Mouse (Mus musculus) ovary, postnatal 36 days (tissue): ENCODE measurements around the gene Cnksr3.

Experiments
- DNase-seq: peaks from one replicate; pipeline ENCODE4 v3.0.0; 2022; ENCODE audit warnings: low spot score, mixed read lengths

Gene Cnksr3

GRCm38 (mm10) chr10:7211696-7212482, at the start of gene Cnksr3:
Gene Cnksr3 (minus strand): TSS chr10:7212237.
- peak; percentile 96 for DNase-seq

GRCm38 (mm10) chr10:7260166-7261108, 48.4 kb upstream of the Cnksr3 start:
- DNase-seq, result no peak

DNA sequence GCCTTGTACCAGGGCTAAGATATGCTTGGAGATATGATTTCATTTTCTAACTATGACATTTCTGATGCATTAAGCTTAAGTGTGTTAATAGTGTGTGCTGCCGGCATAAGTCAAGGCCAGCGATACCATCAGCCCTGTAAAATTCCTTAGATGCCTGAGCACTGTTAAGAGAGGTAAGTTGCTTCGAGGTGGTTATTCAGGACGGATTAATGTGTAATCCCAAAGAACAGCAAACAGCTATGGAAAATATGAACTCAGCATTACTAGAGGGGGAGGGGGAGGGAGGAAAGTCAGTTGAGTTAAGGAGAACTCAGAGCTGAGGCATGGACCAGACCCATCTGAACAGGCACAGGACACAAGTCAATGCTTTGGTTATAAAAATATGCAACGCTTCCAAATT, 46.6 kb upstream of the Cnksr3 start:
- no peak for DNase-seq

- no peak for DNase-seq
Observed at GRCm38 (mm10) chr10:7250455-7250854, 38.4 kb upstream of the Cnksr3 start.

- no peak for DNase-seq
Observed at GRCm38 (mm10) chr10:7234601-7235000, 22.6 kb upstream of the Cnksr3 start.

DNA sequence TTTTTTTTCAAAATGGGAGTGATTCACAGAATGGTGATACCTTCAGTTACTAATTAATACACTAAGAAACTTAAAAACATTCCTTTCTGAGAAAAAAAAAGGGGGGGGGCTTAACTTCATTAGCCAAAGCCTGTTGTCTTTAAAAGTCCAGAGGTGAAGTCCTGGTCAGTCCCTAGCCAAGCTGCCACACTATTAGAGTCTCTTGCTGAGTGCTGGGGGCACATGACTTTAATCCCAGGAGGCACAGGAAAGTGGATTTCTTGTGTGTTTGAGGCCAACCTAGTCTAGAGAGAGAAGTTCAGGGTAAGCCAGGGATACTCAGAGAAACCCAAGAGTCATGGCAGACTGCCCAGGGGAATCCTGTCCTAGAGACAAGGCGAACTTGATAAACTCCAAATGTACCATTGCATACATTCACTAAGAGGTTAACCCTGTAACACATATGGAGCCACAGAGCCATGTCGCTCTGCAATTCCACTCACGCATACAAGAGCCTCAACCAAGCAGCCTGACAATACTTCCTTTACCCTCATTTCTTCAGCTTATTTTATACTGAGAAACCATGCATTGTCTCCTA, 5.6 kb upstream of the Cnksr3 start:
- DNase-seq, result no peak

GRCm38 (mm10) chr10:7214718-7215117, 2.7 kb upstream of the Cnksr3 start:
- no peak for DNase-seq

DNA sequence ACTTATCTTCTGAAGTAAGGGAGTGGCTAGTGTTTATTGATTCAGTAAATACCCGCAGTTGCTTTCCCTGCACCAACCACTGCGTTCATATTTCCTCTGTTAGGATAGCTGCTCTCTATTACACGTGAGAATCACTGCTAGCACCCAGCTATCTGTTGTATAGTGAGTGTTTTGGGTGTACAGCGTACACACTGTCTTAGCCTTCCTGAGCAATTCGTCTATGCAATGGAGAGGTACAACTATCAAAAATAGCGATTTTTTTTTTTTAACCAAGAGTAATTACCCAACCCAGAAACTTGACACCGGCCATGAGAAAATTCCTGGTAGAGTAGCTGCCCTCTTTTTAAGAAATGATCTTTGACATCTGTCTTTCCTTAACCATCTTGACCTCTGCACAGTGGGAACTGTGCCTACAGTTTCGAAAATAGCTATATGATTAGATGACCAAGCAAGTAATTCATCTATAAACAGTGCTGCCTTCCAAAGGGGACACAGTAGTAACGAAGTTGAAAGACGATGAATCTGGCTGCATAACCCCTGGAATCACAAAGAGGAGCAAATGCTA, 1.1 kb upstream of the Cnksr3 start:
- DNase-seq, result no peak

GRCm38 (mm10) chr10:7212537-7212936, 500 bp upstream of the Cnksr3 start:
- DNase-seq, result no peak

GRCm38 (mm10) chr10:7210991-7211695, 894 bp downstream of the Cnksr3 start:
- DNase-seq, result peak; percentile 78

GRCm38 (mm10) chr10:7209691-7210455, 2.2 kb downstream of the Cnksr3 start:
- no peak for DNase-seq

- no peak for DNase-seq
Observed at GRCm38 (mm10) chr10:7208859-7209441, 3.1 kb downstream of the Cnksr3 start.

DNA sequence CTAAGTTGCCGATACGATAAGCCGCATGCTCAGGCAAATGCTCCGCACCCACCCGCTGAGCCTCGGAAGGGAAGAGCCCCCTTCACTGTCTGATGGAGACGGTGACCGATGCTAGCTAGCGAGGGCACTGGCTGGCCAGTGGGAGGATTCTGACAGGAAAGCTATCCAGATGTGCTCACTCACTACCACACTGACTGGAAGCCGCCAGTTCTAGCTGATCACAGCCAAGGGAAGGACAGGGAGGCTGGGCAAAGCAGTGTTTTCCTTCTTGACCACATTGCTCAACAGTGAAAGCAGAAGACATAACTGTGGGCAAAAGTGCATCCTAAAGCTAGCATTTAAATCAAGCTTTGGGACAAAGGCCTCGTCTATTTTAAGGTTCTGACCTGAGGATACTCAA, 4.7 kb downstream of the Cnksr3 start:
- no peak for DNase-seq

DNA sequence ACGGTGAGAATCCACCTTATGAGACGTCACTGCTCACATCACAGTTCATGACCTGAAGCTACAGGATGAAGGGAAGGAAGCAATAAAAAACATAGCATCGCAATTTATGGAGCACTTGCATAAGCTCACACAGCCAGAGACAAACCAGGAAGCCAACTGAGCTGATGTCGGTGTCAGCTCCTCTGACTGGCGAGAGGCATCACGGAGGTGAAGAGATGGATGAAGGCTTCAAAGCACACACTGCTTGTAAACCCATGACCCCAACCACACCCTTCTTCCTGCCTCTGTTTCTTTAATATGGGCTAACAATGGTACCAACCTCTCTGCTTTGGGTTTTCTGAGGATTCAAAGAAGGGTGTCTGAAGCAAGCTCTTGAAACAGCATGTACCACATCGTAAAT, 5.5 kb downstream of the Cnksr3 start:
- no peak for DNase-seq

GRCm38 (mm10) chr10:7205576-7205975, 6.5 kb downstream of the Cnksr3 start:
- no peak for DNase-seq

GRCm38 (mm10) chr10:7204953-7205352, 7.1 kb downstream of the Cnksr3 start:
- DNase-seq, result no peak

DNA sequence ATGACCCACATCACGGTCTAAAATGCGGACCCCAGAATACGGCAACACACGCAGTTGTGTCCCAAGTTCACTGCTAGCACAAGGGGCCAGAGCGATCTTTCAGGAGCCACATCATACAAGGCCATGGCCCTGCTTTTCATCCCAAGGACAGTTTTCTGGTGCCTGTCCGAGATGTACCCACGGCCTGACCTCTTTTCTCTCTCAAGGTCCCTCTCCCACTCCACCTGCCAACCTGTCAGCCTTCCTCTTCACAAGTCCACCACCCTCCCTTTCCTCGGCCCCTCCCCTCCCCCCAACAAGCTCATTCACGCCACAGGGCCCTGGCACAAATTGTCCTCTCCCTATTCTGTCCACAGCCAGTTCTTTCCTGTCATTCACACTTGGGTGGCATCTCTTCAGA, 9.5 kb downstream of the Cnksr3 start:
- no peak for DNase-seq

- no peak for DNase-seq
Observed at GRCm38 (mm10) chr10:7200665-7201064, 11.4 kb downstream of the Cnksr3 start.

DNA sequence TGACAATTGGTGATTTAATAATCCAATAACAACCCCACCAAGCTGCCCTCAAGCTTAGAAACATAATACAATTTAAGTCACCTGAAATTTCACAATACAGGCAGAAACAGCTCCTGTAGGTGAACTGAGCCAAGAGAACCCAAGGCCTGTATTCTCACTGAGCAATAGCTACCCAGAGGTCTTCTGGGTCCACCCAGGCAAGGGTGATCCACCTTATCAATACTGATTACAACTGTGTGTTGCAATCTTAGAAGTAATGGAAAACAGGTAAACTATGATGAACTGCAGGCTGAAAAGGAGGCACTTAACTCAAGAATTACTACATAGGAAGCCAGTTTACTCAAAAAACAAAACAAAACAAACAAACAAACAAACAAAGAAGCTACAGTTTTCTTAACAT, 13.8 kb downstream of the Cnksr3 start:
- no peak for DNase-seq

GRCm38 (mm10) chr10:7197733-7198132, 14.3 kb downstream of the Cnksr3 start:
- no peak for DNase-seq
